Mouse (Mus musculus) kidney, embryonic 14.5 days (tissue): ENCODE results near the gene Nuf2. TPM values are rescaled to one million over a fixed set of nuclear protein-coding genes. Genes with fewer than 3 reads are reported as not detected.
A peak's percentile ranks its signal among the peaks of the same experiment; 100 is the strongest.

Source experiments
- ATAC-seq: fragments of 200-750 bp; cut with Nextera tagmentation; 2 replicates; pipeline ENCODE4 v1.8.0; 2017; ENCODE audit warnings: moderate number of reproducible peaks, mild to moderate bottlenecking, moderate TSS enrichment, moderate library complexity; ENCODE audit not compliant: low FRiP score, low TSS enrichment
- H3K27ac ChIP-seq: fragments of 300-500 bp; sonication (generic); 2 replicates; pipeline ENCODE4 v1.5.1; 2014; ENCODE audit warnings: low read depth, mild to moderate bottlenecking, low read length, moderate library complexity, mixed read lengths
- H3K27me3 ChIP-seq: fragments of 300-500 bp; sonication (generic); 2 replicates; pipeline ENCODE4 v1.6.1; 2014; ENCODE audit warnings: mild to moderate bottlenecking, low read length; ENCODE audit not compliant: control insufficient read depth, insufficient read depth
- H3K36me3 ChIP-seq: fragments of 300-500 bp; sonication (generic); 2 replicates; pipeline ENCODE4 v1.6.1; 2014; ENCODE audit warnings: low read length, mixed read lengths; ENCODE audit not compliant: control insufficient read depth, insufficient read depth
- H3K4me1 ChIP-seq: fragments of 300-500 bp; sonication (generic); 2 replicates; pipeline ENCODE4 v1.6.1; 2014; ENCODE audit warnings: low read length, mixed read lengths; ENCODE audit not compliant: control insufficient read depth, insufficient read depth
- H3K4me2 ChIP-seq: fragments of 300-500 bp; sonication (generic); replicated peaks from 2 replicates; pipeline ENCODE4 v1.6.1; 2014; ENCODE audit warnings: low read depth, mild to moderate bottlenecking, low read length
- H3K4me3 ChIP-seq: fragments of 300-500 bp; sonication (generic); 2 replicates; pipeline ENCODE4 v1.5.1; 2014; ENCODE audit warnings: mild to moderate bottlenecking, low read length
- H3K9ac ChIP-seq: fragments of 300-500 bp; sonication (generic); 2 replicates; pipeline ENCODE4 v1.6.1; 2014; ENCODE audit warnings: low read depth, mild to moderate bottlenecking, low read length, moderate library complexity
- H3K9me3 ChIP-seq: fragments of 300-500 bp; sonication (generic); 2 replicates; pipeline ENCODE4 v1.6.1; 2016; ENCODE audit warnings: low read length; ENCODE audit not compliant: control insufficient read depth
- WGBS: fragments of 180-500 bp; shearing (Covaris S2); extraction: QIAGEN DNeasy Blood & Tissue Kit; methylation state at CpG from one replicate; pipeline ENCODE4 v1.1.7; 2014; 5-methylcytosine and 5-hydroxymethylcytosine counted together
- polyA plus RNA-seq: library from polyadenylated mRNA; unstranded; fragments of >200 nt; fragmentation: Nextera tagmentation; extraction: Ambion mirVana; gene quantifications from 2 replicates; pipeline ENCODE4 v1.2.1, GENCODE M21; 2014

Nuf2 gene
- polyA plus RNA-seq, result 71.8 and 75.9 TPM in 2 replicates

- H3K4me1 ChIP-seq, result peaks cover 5% of the 10 kb centered on the region; the same call in 1 of the 2 replicates
- peak within 1 kb of the TSS; percentile 74 for H3K4me3 ChIP-seq
- peaks cover 15% of the 10 kb centered on the region for H3K36me3 ChIP-seq
- ATAC-seq, result peak; percentile 98
- no peaks in the 10 kb centered on the region for H3K27me3 ChIP-seq
- WGBS, result under 1% methylated on average over 39 of the region's 39 CpGs
- peak within 1 kb of the TSS; percentile 25; the same call in 1 of the 2 replicates for H3K27ac ChIP-seq
- no peaks in the 10 kb centered on the region for H3K9me3 ChIP-seq
- peak within 1 kb of the TSS; percentile 70 for H3K4me2 ChIP-seq
- H3K9ac ChIP-seq, result peak within 1 kb of the TSS; percentile 66
Measured at GRCm38 (mm10) chr1:169530876-169531701, at the start of gene Nuf2. Nuf2 (minus strand) TSS chr1:169531464.

- H3K27ac ChIP-seq, result no peak overlapping the region
- no peaks in the 10 kb centered on the region for H3K4me1 ChIP-seq
- H3K9me3 ChIP-seq, result no peaks in the 10 kb centered on the region
- no peaks in the 10 kb centered on the region for H3K36me3 ChIP-seq
- H3K4me3 ChIP-seq, result no peak overlapping the region
- no peaks in the 10 kb centered on the region for H3K27me3 ChIP-seq
- no peak for ATAC-seq
- WGBS, result 38% methylated on average over 3 of the region's 3 CpGs
- H3K4me2 ChIP-seq, result no peak overlapping the region
- no peak overlapping the region for H3K9ac ChIP-seq
Measured at GRCm38 (mm10) chr1:169579572-169579971, 48.3 kb upstream of the Nuf2 start.

GRCm38 (mm10) chr1:169574136-169574535, 42.9 kb upstream of the Nuf2 start:
- Histone ChIP-seq H3K36me3 (no peaks in the 10 kb centered on the region), H3K4me3 (no peak overlapping the region), H3K9me3 (no peaks in the 10 kb centered on the region), H3K27me3 (no peaks in the 10 kb centered on the region), H3K4me2 (no peak overlapping the region), H3K4me1 (no peaks in the 10 kb centered on the region), H3K27ac (no peak overlapping the region), H3K9ac (no peak overlapping the region)
- no peak for ATAC-seq

- WGBS, result 86% methylated on average over 2 of the region's 2 CpGs
- Histone ChIP-seq H3K9ac (no peak overlapping the region), H3K9me3 (no peaks in the 10 kb centered on the region), H3K4me3 (no peak overlapping the region), H3K27me3 (no peaks in the 10 kb centered on the region), H3K4me1 (no peaks in the 10 kb centered on the region), H3K36me3 (no peaks in the 10 kb centered on the region), H3K4me2 (no peak overlapping the region), H3K27ac (no peak overlapping the region)
- no peak for ATAC-seq
Measured at GRCm38 (mm10) chr1:169555621-169556020, 24.4 kb upstream of the Nuf2 start.

- H3K27me3 ChIP-seq, result no peaks in the 10 kb centered on the region
- H3K27ac ChIP-seq, result no peak overlapping the region
- H3K4me2 ChIP-seq, result no peak overlapping the region
- WGBS, result 89% methylated on average over 4 of the region's 4 CpGs
- no peak overlapping the region for H3K9ac ChIP-seq
- H3K4me3 ChIP-seq, result no peak overlapping the region
- H3K4me1 ChIP-seq, result no peaks in the 10 kb centered on the region
- ATAC-seq, result no peak
- no peaks in the 10 kb centered on the region for H3K36me3 ChIP-seq
- no peaks in the 10 kb centered on the region for H3K9me3 ChIP-seq
Measured at GRCm38 (mm10) chr1:169555019-169555418, 23.8 kb upstream of the Nuf2 start.

GRCm38 (mm10) chr1:169553446-169553845, 22.2 kb upstream of the Nuf2 start:
- WGBS, result 77% methylated on average over 7 of the region's 7 CpGs
- no peaks in the 10 kb centered on the region for H3K9me3 ChIP-seq
- H3K27ac ChIP-seq, result no peak overlapping the region

GRCm38 (mm10) chr1:169540415-169540814, 9.2 kb upstream of the Nuf2 start:
- Histone ChIP-seq H3K4me2 (no peak overlapping the region), H3K27ac (no peak overlapping the region), H3K9me3 (no peaks in the 10 kb centered on the region), H3K36me3 (no peaks in the 10 kb centered on the region), H3K4me3 (no peak overlapping the region), H3K9ac (no peak overlapping the region), H3K4me1 (no peaks in the 10 kb centered on the region), H3K27me3 (no peaks in the 10 kb centered on the region)
- WGBS, result 85% methylated on average over 6 of the region's 6 CpGs
- ATAC-seq, result no peak

More at GRCm38 (mm10) chr1:169553446-169553845, 22.2 kb upstream of the Nuf2 start:
- no peak overlapping the region for H3K4me3 ChIP-seq
- no peaks in the 10 kb centered on the region for H3K36me3 ChIP-seq
- ATAC-seq, result no peak
- H3K4me2 ChIP-seq, result no peak overlapping the region
- H3K27me3 ChIP-seq, result no peaks in the 10 kb centered on the region
- no peak overlapping the region for H3K9ac ChIP-seq
- H3K4me1 ChIP-seq, result no peaks in the 10 kb centered on the region

GRCm38 (mm10) chr1:169531702-169532535, 655 bp upstream of the Nuf2 start:
- Histone ChIP-seq H3K36me3 (peaks cover 11% of the 10 kb centered on the region), H3K27me3 (no peaks in the 10 kb centered on the region), H3K9ac (peak overlapping the region; percentile 42; the same call in 1 of the 2 replicates), H3K9me3 (no peaks in the 10 kb centered on the region), H3K27ac (peak overlapping the region; percentile 25; the same call in 1 of the 2 replicates), H3K4me1 (peaks cover 5% of the 10 kb centered on the region; the same call in 1 of the 2 replicates), H3K4me3 (peak overlapping the region; percentile 74), H3K4me2 (peak overlapping the region; percentile 70)
- no peak for ATAC-seq
- WGBS, result 12% methylated on average over 11 of the region's 11 CpGs
